Mouse (Mus musculus): ENCODE results near the gene Nat8f4. TPM values are rescaled to one million over a fixed set of nuclear protein-coding genes. Genes with fewer than 3 reads are reported as not detected.
"Not testable (repeated sequence)": the region's sequence is repeated elsewhere in the genome, so short reads cannot be mapped to it uniquely, and the experiment has no call there.

Gene Nat8f4
- 6.2 and 6.6 TPM in 2 replicates for polyA plus RNA-seq (2014; fragmentation: Nextera tagmentation; extraction: Ambion mirVana)

DNA sequence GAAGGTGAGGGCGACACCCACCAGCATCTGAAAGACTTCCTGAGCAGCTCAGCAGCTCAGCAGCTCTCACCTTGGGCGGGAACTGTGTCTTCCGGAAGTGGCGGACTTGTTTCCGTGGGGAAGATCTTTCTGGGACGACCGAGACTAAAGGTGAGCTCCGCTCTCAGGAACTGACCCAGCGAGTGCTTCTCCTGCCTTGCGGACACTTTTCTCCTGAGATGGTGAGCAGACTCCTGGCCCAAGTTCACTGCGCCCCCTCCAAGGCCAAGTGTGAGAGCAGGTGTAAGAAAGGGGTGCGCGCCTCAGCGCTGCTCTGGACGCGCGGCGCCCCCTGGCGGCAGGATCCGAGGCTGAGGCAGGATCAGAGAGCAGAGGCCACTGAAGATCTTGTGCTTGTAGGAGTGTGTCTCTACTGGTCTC lies at the start of gene Nat8f4:
Gene Nat8f4 (minus strand): TSS at position 243 of the 420 bp plus-strand sequence.
- not testable (repeated sequence) for H3K9ac ChIP-seq; H3K36me3 ChIP-seq (replicated peaks; ENCODE audit: control insufficient read depth, insufficient read depth); H3K9me3 ChIP-seq (ENCODE audit: control insufficient read depth, low read length); DNase-seq (ENCODE audit: low spot score); H3K27me3 ChIP-seq (ENCODE audit: control insufficient read depth, insufficient read depth, low read length); H3K4me1 ChIP-seq (replicated peaks; ENCODE audit: control insufficient read depth, insufficient read depth, low read length); H3K27ac ChIP-seq
- peak within 1 kb of the TSS; percentile 40 for H3K4me2 ChIP-seq (replicated peaks)
- 23% methylated on average over 20 of the region's 20 CpGs for WGBS
- ATAC-seq (ENCODE audit: low FRiP score) = peak; percentile 74
- peak within 1 kb of the TSS; percentile 14 for H3K4me3 ChIP-seq (replicated peaks; ENCODE audit: low read length)

- Histone ChIP-seq H3K9me3 (ENCODE audit: control insufficient read depth, low read length) (no peaks in the 10 kb centered on the region), H3K27me3 (ENCODE audit: control insufficient read depth, insufficient read depth, low read length) (no peaks in the 10 kb centered on the region), H3K36me3 (replicated peaks; ENCODE audit: control insufficient read depth, insufficient read depth) (peaks cover 96% of the 10 kb centered on the region), H3K4me1 (replicated peaks; ENCODE audit: control insufficient read depth, insufficient read depth, low read length) (no peaks in the 10 kb centered on the region), H3K4me3 (replicated peaks; ENCODE audit: low read length) (no peak overlapping the region), H3K27ac (no peak overlapping the region), H3K9ac (no peak overlapping the region), H3K4me2 (replicated peaks) (no peak overlapping the region)
- ATAC-seq (ENCODE audit: low FRiP score) (no peak), DNase-seq (ENCODE audit: low spot score) (no peak)
- 78% methylated on average over 6 of the region's 6 CpGs for WGBS
These were observed 43.9 kb upstream of the Nat8f4 start for GRCm38 (mm10) chr6:85948549-85948948.

GRCm38 (mm10) chr6:85942469-85942868 lies 37.8 kb upstream of the Nat8f4 start:
- WGBS = 95% methylated on average over 3 of the region's 3 CpGs
- ATAC-seq (ENCODE audit: low FRiP score) (no peak), DNase-seq (ENCODE audit: low spot score) (no peak)
- Histone ChIP-seq H3K4me1 (replicated peaks; ENCODE audit: control insufficient read depth, insufficient read depth, low read length) (no peaks in the 10 kb centered on the region), H3K9ac (no peak overlapping the region), H3K4me3 (replicated peaks; ENCODE audit: low read length) (no peak overlapping the region), H3K9me3 (ENCODE audit: control insufficient read depth, low read length) (no peaks in the 10 kb centered on the region), H3K36me3 (replicated peaks; ENCODE audit: control insufficient read depth, insufficient read depth) (peaks cover 59% of the 10 kb centered on the region), H3K4me2 (replicated peaks) (no peak overlapping the region), H3K27ac (no peak overlapping the region), H3K27me3 (ENCODE audit: control insufficient read depth, insufficient read depth, low read length) (no peaks in the 10 kb centered on the region)

GRCm38 (mm10) chr6:85938701-85939100 lies 34.0 kb upstream of the Nat8f4 start:
- no peak for DNase-seq (ENCODE audit: low spot score)
- no peaks in the 10 kb centered on the region for H3K27me3 ChIP-seq (ENCODE audit: control insufficient read depth, insufficient read depth, low read length)
- H3K4me2 ChIP-seq (replicated peaks) = no peak overlapping the region
- H3K27ac ChIP-seq = no peak overlapping the region
- no peak for ATAC-seq (ENCODE audit: low FRiP score)
- no peaks in the 10 kb centered on the region for H3K9me3 ChIP-seq (ENCODE audit: control insufficient read depth, low read length)
- H3K4me3 ChIP-seq (replicated peaks; ENCODE audit: low read length) = no peak overlapping the region
- 80% methylated on average over 10 of the region's 10 CpGs for WGBS
- H3K4me1 ChIP-seq (replicated peaks; ENCODE audit: control insufficient read depth, insufficient read depth, low read length) = no peaks in the 10 kb centered on the region
- no peak overlapping the region for H3K9ac ChIP-seq
- H3K36me3 ChIP-seq (replicated peaks; ENCODE audit: control insufficient read depth, insufficient read depth) = peaks cover 22% of the 10 kb centered on the region

DNA sequence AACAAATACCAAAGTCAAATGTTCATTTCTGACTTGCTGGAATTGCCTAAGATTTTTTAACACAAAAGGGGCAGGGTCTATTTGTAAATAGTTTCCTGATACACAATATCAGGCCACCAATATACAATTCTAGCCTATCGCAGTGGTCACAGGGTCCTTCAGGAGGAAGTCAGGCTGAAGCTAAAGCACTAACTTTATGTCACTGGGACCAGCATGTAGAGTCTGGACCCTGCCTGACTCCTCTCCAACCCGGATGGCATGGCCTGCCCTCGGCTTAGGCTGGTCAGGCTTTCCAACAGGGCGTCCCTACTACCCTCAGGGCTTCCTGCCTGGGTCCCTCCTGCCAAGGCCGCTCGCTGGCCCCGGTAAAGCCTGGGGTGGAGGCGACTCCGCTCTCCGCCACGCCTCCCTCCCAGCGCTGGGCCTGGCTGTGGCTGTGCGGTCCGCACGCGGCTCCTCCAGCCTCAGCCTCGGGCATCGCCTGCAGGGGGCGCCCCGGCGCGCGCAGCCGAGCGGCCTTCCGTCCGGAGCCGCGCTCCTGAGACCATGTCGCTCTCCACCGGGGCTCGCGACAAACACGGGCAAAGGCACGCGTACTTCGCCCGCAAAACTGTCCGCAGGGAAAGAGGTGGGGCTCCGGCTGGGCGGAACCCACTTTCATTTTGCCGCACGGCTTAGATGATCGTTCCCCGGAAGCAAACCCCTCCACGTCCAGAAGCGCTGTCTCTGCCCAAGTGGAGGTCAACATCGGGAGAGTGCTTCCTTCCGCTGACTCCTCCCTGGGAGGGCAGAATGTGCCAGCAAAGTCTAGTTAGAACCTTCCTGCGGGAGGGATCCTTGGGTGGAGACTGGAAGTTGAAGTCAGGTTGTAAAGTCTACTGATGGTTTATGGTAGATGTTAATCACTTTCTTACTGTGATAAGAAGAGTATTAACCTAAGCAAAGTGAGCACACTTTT lies 32.1 kb upstream of the Nat8f4 start:
- not testable (repeated sequence) for H3K27me3 ChIP-seq (ENCODE audit: control insufficient read depth, insufficient read depth, low read length); H3K4me1 ChIP-seq (replicated peaks; ENCODE audit: control insufficient read depth, insufficient read depth, low read length); H3K9me3 ChIP-seq (ENCODE audit: control insufficient read depth, low read length)
- peak overlapping the region; percentile 68 for H3K4me2 ChIP-seq (replicated peaks)
- 2% methylated on average over 37 of the region's 50 CpGs for WGBS
- DNase-seq (ENCODE audit: low spot score) (peak; percentile 62), ATAC-seq (ENCODE audit: low FRiP score) (peak; percentile 93)
- H3K4me3 ChIP-seq (replicated peaks; ENCODE audit: low read length) = peak overlapping the region; percentile 39
- H3K9ac ChIP-seq = peak overlapping the region; percentile 61
- H3K27ac ChIP-seq = 0 out of 2 replicates have a peak overlapping the region, but pooled peaks have one; percentile 43
- H3K36me3 ChIP-seq (replicated peaks; ENCODE audit: control insufficient read depth, insufficient read depth) = peaks cover 16% of the 10 kb centered on the region

DNA sequence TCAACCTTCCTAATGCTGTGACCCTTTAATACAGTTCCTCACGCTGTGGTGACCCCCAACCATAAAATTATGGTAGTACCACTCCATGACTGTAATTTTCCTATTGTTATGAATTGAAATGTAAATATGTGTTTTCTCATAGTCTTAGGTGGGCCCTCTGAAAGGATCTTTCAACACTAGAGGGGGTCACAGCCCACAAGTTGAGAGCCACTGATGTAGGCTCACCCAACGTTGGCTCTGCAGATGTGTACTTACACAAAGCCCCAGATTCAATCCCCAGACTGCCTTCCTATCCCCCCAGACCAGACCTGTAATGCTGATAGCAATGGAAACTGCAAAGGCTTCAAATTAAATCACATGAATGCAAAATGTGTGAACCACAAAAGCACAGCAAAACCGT lies 31.0 kb upstream of the Nat8f4 start:
- no peak overlapping the region for H3K4me3 ChIP-seq (replicated peaks; ENCODE audit: low read length)
- H3K4me1 ChIP-seq (replicated peaks; ENCODE audit: control insufficient read depth, insufficient read depth, low read length) = no peaks in the 10 kb centered on the region
- H3K9me3 ChIP-seq (ENCODE audit: control insufficient read depth, low read length) = no peaks in the 10 kb centered on the region
- ATAC-seq (ENCODE audit: low FRiP score) (no peak), DNase-seq (ENCODE audit: low spot score) (no peak)
- no peak overlapping the region for H3K9ac ChIP-seq
- H3K27ac ChIP-seq = no peak overlapping the region
- H3K36me3 ChIP-seq (replicated peaks; ENCODE audit: control insufficient read depth, insufficient read depth) = peaks cover 17% of the 10 kb centered on the region
- no peaks in the 10 kb centered on the region for H3K27me3 ChIP-seq (ENCODE audit: control insufficient read depth, insufficient read depth, low read length)
- H3K4me2 ChIP-seq (replicated peaks) = no peak overlapping the region
- 62% methylated on average over 3 of the region's 3 CpGs for WGBS

DNA sequence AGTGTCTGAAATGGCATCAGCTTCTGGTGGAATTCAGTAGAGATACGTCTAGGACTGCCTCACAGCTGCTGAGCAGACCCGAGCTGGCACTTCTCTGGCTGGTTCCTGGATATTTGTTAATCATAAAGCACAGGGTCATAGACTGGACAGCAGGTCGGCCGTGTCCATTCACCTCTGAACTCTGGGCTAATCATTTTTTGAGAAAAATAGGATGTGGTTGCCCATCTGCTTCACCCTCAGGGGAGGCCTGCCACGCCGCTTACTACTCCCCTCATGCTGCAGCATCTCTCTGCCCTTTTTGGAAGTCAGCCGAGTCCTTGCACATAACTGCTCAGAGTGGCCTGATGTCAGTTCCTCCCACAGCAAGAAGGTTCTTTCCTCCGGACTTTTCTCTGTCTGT lies 29.4 kb upstream of the Nat8f4 start:
- no peaks in the 10 kb centered on the region for H3K4me1 ChIP-seq (replicated peaks; ENCODE audit: control insufficient read depth, insufficient read depth, low read length)
- H3K27ac ChIP-seq = no peak overlapping the region
- no peak overlapping the region for H3K9ac ChIP-seq
- no peaks in the 10 kb centered on the region for H3K27me3 ChIP-seq (ENCODE audit: control insufficient read depth, insufficient read depth, low read length)
- WGBS = 81% methylated on average over 8 of the region's 8 CpGs
- H3K4me2 ChIP-seq (replicated peaks) = no peak overlapping the region
- DNase-seq (ENCODE audit: low spot score) = no peak
- no peak overlapping the region for H3K4me3 ChIP-seq (replicated peaks; ENCODE audit: low read length)
- no peak for ATAC-seq (ENCODE audit: low FRiP score)
- H3K36me3 ChIP-seq (replicated peaks; ENCODE audit: control insufficient read depth, insufficient read depth) = peaks cover 31% of the 10 kb centered on the region
- no peaks in the 10 kb centered on the region for H3K9me3 ChIP-seq (ENCODE audit: control insufficient read depth, low read length)

DNA sequence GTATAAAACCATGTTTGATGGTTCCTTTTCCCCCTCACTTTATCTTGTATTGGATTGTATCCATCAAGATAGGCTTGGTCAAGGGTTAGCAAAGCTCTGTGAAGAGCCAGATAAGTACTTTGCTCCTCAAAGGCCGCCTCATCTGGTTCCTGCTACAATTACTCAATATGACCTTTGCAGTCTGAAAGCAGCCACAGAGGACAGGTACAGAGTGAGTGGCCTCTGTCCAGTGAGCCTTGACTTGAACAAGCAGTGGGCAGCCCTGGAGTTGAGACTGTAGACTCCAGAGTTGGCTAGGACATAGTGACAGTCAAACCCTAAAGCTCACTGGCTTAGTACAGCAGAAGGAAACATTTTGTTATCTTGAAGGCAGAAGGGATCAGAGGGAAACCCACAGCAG lies 24.6 kb upstream of the Nat8f4 start:
- Histone ChIP-seq H3K9me3 (ENCODE audit: control insufficient read depth, low read length) (no peaks in the 10 kb centered on the region), H3K4me1 (replicated peaks; ENCODE audit: control insufficient read depth, insufficient read depth, low read length) (no peaks in the 10 kb centered on the region), H3K4me3 (replicated peaks; ENCODE audit: low read length) (no peak overlapping the region), H3K4me2 (replicated peaks) (no peak overlapping the region), H3K9ac (no peak overlapping the region), H3K27ac (no peak overlapping the region), H3K36me3 (replicated peaks; ENCODE audit: control insufficient read depth, insufficient read depth) (peaks cover 76% of the 10 kb centered on the region), H3K27me3 (ENCODE audit: control insufficient read depth, insufficient read depth, low read length) (no peaks in the 10 kb centered on the region)
- no peak for ATAC-seq (ENCODE audit: low FRiP score)
- WGBS = 88% methylated on average over 1 of the region's 1 CpGs
- DNase-seq (ENCODE audit: low spot score) = no peak

- DNase-seq (ENCODE audit: low spot score) = no peak
- Histone ChIP-seq H3K4me2 (replicated peaks) (no peak overlapping the region), H3K9me3 (ENCODE audit: control insufficient read depth, low read length) (no peaks in the 10 kb centered on the region), H3K4me3 (replicated peaks; ENCODE audit: low read length) (no peak overlapping the region), H3K4me1 (replicated peaks; ENCODE audit: control insufficient read depth, insufficient read depth, low read length) (no peaks in the 10 kb centered on the region), H3K36me3 (replicated peaks; ENCODE audit: control insufficient read depth, insufficient read depth) (peaks cover 80% of the 10 kb centered on the region), H3K27me3 (ENCODE audit: control insufficient read depth, insufficient read depth, low read length) (no peaks in the 10 kb centered on the region), H3K27ac (no peak overlapping the region), H3K9ac (no peak overlapping the region)
- no peak for ATAC-seq (ENCODE audit: low FRiP score)
- WGBS = 91% methylated on average over 9 of the region's 9 CpGs
These were observed 23.1 kb upstream of the Nat8f4 start for GRCm38 (mm10) chr6:85927476-85928464.
